Mouse (Mus musculus) lung, embryonic 16.5 days (tissue): ENCODE measurements around the gene Dcbld2. TPM values are rescaled to one million over a fixed set of nuclear protein-coding genes. Genes with fewer than 3 reads are reported as not detected.

Experiments used
- ATAC-seq: fragments of 200-750 bp; cut with Nextera tagmentation; 2 replicates; pipeline ENCODE4 v1.8.0; 2017; ENCODE audit warnings: low read depth, mild to moderate bottlenecking, moderate library complexity
- H3K27ac ChIP-seq: fragments of 300-500 bp; sonication (generic); 2 replicates; pipeline ENCODE4 v1.5.1; 2014; ENCODE audit warnings: mild to moderate bottlenecking, control low read depth, low read length
- H3K27me3 ChIP-seq: fragments of 300-500 bp; sonication (generic); 2 replicates; pipeline ENCODE4 v1.6.1; 2014; ENCODE audit warnings: low read depth, low read length, mixed read lengths; ENCODE audit not compliant: control insufficient read depth, insufficient read depth
- H3K36me3 ChIP-seq: fragments of 300-500 bp; sonication (generic); 2 replicates; pipeline ENCODE4 v1.6.1; 2014; ENCODE audit warnings: low read length; ENCODE audit not compliant: control insufficient read depth, insufficient read depth
- H3K4me1 ChIP-seq: fragments of 300-500 bp; sonication (generic); replicated peaks from 2 replicates; pipeline ENCODE4 v1.6.1; 2014; ENCODE audit warnings: low read length, mixed read lengths; ENCODE audit not compliant: control insufficient read depth, insufficient read depth
- H3K4me2 ChIP-seq: fragments of 300-500 bp; sonication (generic); 2 replicates; pipeline ENCODE4 v1.6.1; 2014; ENCODE audit warnings: low read depth, low read length, control low read depth
- H3K4me3 ChIP-seq: fragments of 300-500 bp; sonication (generic); 2 replicates; pipeline ENCODE4 v1.5.1; 2014; ENCODE audit warnings: mild to moderate bottlenecking, low read length, control low read depth
- H3K9ac ChIP-seq: fragments of 300-500 bp; sonication (generic); 2 replicates; pipeline ENCODE4 v1.6.1; 2014; ENCODE audit warnings: low read length, control low read depth
- H3K9me3 ChIP-seq: fragments of 300-500 bp; sonication (generic); 2 replicates; pipeline ENCODE4 v1.6.1; 2016; ENCODE audit warnings: low read length; ENCODE audit not compliant: control insufficient read depth
- WGBS: fragments of 180-500 bp; shearing (Covaris S2); extraction: QIAGEN DNeasy Blood & Tissue Kit; methylation state at CpG from one replicate; pipeline ENCODE4 v1.1.7; 2014; 5-methylcytosine and 5-hydroxymethylcytosine counted together
- polyA plus RNA-seq: library from polyadenylated mRNA; unstranded; fragments of >200 nt; fragmentation: Nextera tagmentation; extraction: Ambion mirVana; gene quantifications from 2 replicates; pipeline ENCODE4 v1.2.1, GENCODE M21; 2015

The Dcbld2 gene
- polyA plus RNA-seq, 1 experiment from 2014 or later, result 6.2 TPM

- Histone ChIP-seq H3K4me2 (no peak overlapping the region), H3K27me3 (no peaks in the 10 kb centered on the region), H3K36me3 (no peaks in the 10 kb centered on the region), H3K4me1 (peaks cover 36% of the 10 kb centered on the region), H3K27ac (peak overlapping the region; percentile 75), H3K9me3 (no peaks in the 10 kb centered on the region), H3K9ac (no peak overlapping the region), H3K4me3 (no peak overlapping the region)
- WGBS, result 57% methylated on average over 9 of the region's 9 CpGs
- no peak for ATAC-seq
Observed at GRCm38 (mm10) chr16:58497886-58498713, 89.9 kb downstream of the Dcbld2 start.

GRCm38 (mm10) chr16:58499172-58499584 lies 90.9 kb downstream of the Dcbld2 start:
- no peaks in the 10 kb centered on the region for H3K9me3 ChIP-seq
- no peaks in the 10 kb centered on the region for H3K36me3 ChIP-seq
- H3K27ac ChIP-seq, result peak overlapping the region; percentile 1; the same call in 1 of the 2 replicates
- WGBS, result 30% methylated on average over 1 of the region's 1 CpGs
- H3K4me2 ChIP-seq, result no peak overlapping the region
- ATAC-seq, result no peak
- H3K4me3 ChIP-seq, result no peak overlapping the region
- no peaks in the 10 kb centered on the region for H3K27me3 ChIP-seq
- H3K4me1 ChIP-seq, result peaks cover 36% of the 10 kb centered on the region
- no peak overlapping the region for H3K9ac ChIP-seq

- H3K4me3 ChIP-seq, result no peak overlapping the region
- no peak for ATAC-seq
- no peak overlapping the region for H3K9ac ChIP-seq
- no peak overlapping the region for H3K4me2 ChIP-seq
- peaks cover 36% of the 10 kb centered on the region for H3K4me1 ChIP-seq
- WGBS, result 71% methylated on average over 5 of the region's 5 CpGs
- no peaks in the 10 kb centered on the region for H3K9me3 ChIP-seq
- H3K27me3 ChIP-seq, result no peaks in the 10 kb centered on the region
- H3K36me3 ChIP-seq, result no peaks in the 10 kb centered on the region
- H3K27ac ChIP-seq, result peak overlapping the region; percentile 1; the same call in 1 of the 2 replicates
Observed at GRCm38 (mm10) chr16:58499650-58500049, 91.4 kb downstream of the Dcbld2 start.

- Histone ChIP-seq H3K4me3 (no peak overlapping the region), H3K27ac (peak overlapping the region; percentile 78), H3K9me3 (no peaks in the 10 kb centered on the region), H3K4me2 (0 out of 2 replicates have a peak overlapping the region, but pooled peaks have one; percentile 18), H3K9ac (no peak overlapping the region), H3K36me3 (no peaks in the 10 kb centered on the region), H3K27me3 (no peaks in the 10 kb centered on the region), H3K4me1 (peaks cover 36% of the 10 kb centered on the region)
- 15% methylated on average over 6 of the region's 6 CpGs for WGBS
- peak; percentile 87 for ATAC-seq
Observed at GRCm38 (mm10) chr16:58501760-58502301, 93.6 kb downstream of the Dcbld2 start.

GRCm38 (mm10) chr16:58502566-58502965 lies 94.3 kb downstream of the Dcbld2 start:
- 37% methylated on average over 6 of the region's 6 CpGs for WGBS
- Histone ChIP-seq H3K4me2 (no peak overlapping the region), H3K9ac (no peak overlapping the region), H3K36me3 (no peaks in the 10 kb centered on the region), H3K4me1 (peaks cover 32% of the 10 kb centered on the region), H3K9me3 (no peaks in the 10 kb centered on the region), H3K27me3 (no peaks in the 10 kb centered on the region), H3K27ac (peak overlapping the region; percentile 52; the same call in 1 of the 2 replicates), H3K4me3 (no peak overlapping the region)
- ATAC-seq, result no peak

GRCm38 (mm10) chr16:58504945-58505344 lies 96.7 kb downstream of the Dcbld2 start:
- H3K4me3 ChIP-seq, result no peak overlapping the region
- H3K9me3 ChIP-seq, result no peaks in the 10 kb centered on the region
- H3K27me3 ChIP-seq, result no peaks in the 10 kb centered on the region
- no peak for ATAC-seq
- no peaks in the 10 kb centered on the region for H3K36me3 ChIP-seq
- H3K4me1 ChIP-seq, result peaks cover 22% of the 10 kb centered on the region
- H3K27ac ChIP-seq, result no peak overlapping the region
- no peak overlapping the region for H3K4me2 ChIP-seq
- H3K9ac ChIP-seq, result no peak overlapping the region

GRCm38 (mm10) chr16:58512181-58512761 lies 104.0 kb downstream of the Dcbld2 start:
- WGBS, result 11% methylated on average over 9 of the region's 9 CpGs

GRCm38 (mm10) chr16:58512887-58513286 lies 104.6 kb downstream of the Dcbld2 start:
- Histone ChIP-seq H3K4me3 (no peak overlapping the region), H3K36me3 (no peaks in the 10 kb centered on the region), H3K4me1 (peaks cover 41% of the 10 kb centered on the region), H3K9ac (no peak overlapping the region; the same call in 1 of the 2 replicates), H3K27me3 (no peaks in the 10 kb centered on the region), H3K4me2 (no peak overlapping the region), H3K27ac (peak overlapping the region; percentile 44), H3K9me3 (no peaks in the 10 kb centered on the region)
- peak; percentile 32; the same call in 1 of the 2 replicates for ATAC-seq
- WGBS, result 37% methylated on average over 3 of the region's 3 CpGs

More at GRCm38 (mm10) chr16:58512181-58512761, 104.0 kb downstream of the Dcbld2 start:
- Histone ChIP-seq H3K9me3 (no peaks in the 10 kb centered on the region), H3K4me1 (peaks cover 41% of the 10 kb centered on the region), H3K36me3 (no peaks in the 10 kb centered on the region), H3K4me2 (peak overlapping the region; percentile 46), H3K4me3 (peak overlapping the region; percentile 5; the same call in 1 of the 2 replicates), H3K9ac (no peak overlapping the region; the same call in 1 of the 2 replicates), H3K27me3 (no peaks in the 10 kb centered on the region), H3K27ac (peak overlapping the region; percentile 72)
- ATAC-seq, result peak; percentile 24; the same call in 1 of the 2 replicates

GRCm38 (mm10) chr16:58513755-58514154 lies 105.5 kb downstream of the Dcbld2 start:
- no peak overlapping the region for H3K4me3 ChIP-seq
- peak overlapping the region; percentile 18; the same call in 1 of the 2 replicates for H3K4me2 ChIP-seq
- H3K9ac ChIP-seq, result peak overlapping the region; percentile 38; the same call in 1 of the 2 replicates
- H3K4me1 ChIP-seq, result peaks cover 41% of the 10 kb centered on the region
- no peaks in the 10 kb centered on the region for H3K27me3 ChIP-seq
- H3K9me3 ChIP-seq, result no peaks in the 10 kb centered on the region
- no peaks in the 10 kb centered on the region for H3K36me3 ChIP-seq
- 23% methylated on average over 6 of the region's 6 CpGs for WGBS
- peak; percentile 63 for ATAC-seq
- H3K27ac ChIP-seq, result peak overlapping the region; percentile 52; the same call in 1 of the 2 replicates
